Mouse (Mus musculus) left cerebral cortex, postnatal 14 days (tissue): ENCODE data around the gene Med13l. TPM values are rescaled to one million over a fixed set of nuclear protein-coding genes. Genes with fewer than 3 reads are reported as not detected.

Experiments used
- DNase-seq, 2 experiments: peaks; one replicate each; pipeline ENCODE4 v3.0.0; 2021 to 2022; ENCODE audit warnings: low spot score in 2 of 2, mixed read lengths in 1 of 2
- intact Hi-C: fragments of 180-260 bp; cut with DNase I; formaldehyde crosslinking; loops from one replicate; pipeline ENCODE4 v1.15.1; 2025
- total RNA-seq, 2 experiments: library from RNA; stranded (reverse); gene quantifications; 2 replicates each; pipeline ENCODE4 v1.2.3; 2021

Gene Med13l
- total RNA-seq, 2 experiments from 2014 or later, result 78.0 to 88.1 TPM

DNA sequence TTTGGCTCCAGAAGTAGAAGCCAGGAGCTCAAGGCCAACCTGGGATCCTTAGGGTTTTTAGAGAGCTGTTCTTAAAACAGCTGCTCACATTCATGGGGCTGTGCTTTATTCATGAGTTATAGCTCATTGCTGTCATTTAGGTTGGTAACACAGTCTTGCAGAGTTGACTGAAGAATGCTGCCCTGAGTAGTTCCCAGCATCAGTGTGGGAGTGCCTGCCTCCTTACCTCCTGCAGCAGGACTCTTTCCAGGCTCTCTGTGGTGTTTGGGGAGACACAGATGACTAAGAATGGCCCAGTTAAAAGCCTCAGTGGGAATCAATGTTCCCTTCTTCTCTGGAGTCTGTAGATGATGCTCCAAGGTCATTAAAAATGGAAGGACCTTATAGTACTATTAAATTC lies 111.6 kb downstream of the Med13l start:
- no peak for DNase-seq
- intact Hi-C loops, result no loop called here

DNA sequence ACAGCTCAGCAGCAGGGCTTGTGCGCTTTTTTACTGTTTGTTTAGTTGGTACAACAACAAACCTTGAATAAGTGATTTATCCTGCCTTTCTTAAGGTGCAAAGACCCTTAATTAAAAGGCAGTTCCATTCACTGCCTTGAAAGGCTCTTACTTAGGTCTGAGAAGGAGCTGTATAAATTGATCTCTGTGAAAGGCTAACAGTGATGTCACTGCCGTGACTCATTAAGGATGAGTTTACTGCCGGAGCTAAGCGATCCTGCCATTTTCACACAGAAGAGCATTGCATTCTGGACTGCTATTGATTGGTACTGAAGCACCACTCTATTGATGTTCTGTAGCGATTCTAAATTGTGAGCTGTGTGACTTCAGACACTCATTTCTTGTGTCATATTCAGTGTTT lies 113.4 kb downstream of the Med13l start:
- intact Hi-C loops, result no loop called here
- DNase-seq, result no peak

DNA sequence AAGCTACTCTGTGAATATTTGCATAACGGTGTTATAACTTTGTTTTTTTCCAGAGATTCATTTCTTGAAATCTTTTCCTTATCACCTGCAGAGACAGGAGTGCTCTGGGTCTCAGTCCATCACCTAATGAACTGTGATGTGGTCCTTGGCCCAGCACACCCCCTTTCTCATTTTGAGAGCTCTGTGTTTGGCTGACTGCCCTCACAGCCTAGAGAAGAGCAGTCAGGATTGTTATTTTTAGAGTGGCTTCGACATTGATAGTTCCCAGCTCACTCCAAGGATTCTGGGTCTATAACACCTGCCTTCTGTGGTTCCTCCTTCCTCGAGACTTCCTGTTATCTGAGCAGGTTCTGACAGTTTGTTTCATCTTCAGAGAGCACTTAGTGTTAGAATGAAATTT lies 113.8 kb downstream of the Med13l start:
- intact Hi-C loops, result no loop called here
- no peak for DNase-seq

DNA sequence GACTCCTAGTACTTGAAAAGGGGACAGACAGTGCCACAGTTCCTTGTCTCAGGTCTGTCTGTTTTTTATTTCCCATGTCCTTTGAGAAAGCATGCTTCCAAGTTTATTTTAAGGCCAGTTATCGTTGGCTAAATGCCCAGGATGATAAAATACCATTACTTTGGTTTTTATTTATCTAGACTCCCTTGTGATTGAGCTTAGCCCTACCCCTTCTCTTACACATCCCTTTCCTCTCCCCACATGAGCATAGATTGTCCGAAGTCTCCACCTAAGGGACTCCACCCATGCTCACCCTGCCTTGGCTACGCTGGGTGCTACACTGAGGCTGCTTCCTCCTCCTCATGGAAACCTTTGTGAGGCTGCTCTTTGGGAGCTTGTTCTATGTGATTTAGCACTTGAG lies 115.2 kb downstream of the Med13l start:
- DNase-seq, result no peak
- intact Hi-C loops, result no loop called here

DNA sequence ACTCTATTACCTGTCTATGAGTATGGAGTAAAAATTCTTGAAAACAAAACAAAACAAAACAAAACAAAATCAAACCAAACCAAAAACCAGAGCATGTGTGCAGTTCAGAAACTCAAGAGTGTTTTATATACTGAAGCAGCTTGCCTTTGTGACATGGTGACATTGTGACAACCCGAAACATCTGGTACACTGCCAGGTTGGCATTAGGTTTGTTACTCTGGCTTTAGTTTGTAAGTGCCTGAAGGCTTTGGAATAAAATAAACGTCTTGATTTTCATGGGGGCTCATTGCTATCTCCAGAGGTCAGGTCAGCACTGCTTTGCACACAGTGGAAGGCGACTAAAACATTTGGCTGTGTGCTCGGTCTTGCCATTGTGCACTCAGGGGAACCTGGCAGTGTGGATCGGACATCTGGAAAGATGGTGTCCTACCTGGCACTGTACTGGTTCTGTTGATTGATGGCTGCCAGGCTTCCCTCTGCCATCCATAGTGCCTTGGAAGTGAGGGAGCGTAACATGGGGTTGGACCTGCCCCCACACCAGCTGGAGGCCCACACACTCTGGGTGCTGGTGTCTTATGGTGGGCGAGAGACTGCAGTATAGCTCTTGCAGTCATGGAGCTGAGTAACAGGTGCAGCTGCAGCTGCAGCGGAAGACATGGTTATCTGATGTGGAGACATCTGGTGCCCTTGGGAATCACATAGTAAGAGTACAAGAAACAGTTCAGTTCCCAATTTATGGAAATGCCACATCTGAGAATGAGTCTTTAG lies 115.9 kb downstream of the Med13l start:
- DNase-seq, result no peak
- intact Hi-C loops, result no loop called here

DNA sequence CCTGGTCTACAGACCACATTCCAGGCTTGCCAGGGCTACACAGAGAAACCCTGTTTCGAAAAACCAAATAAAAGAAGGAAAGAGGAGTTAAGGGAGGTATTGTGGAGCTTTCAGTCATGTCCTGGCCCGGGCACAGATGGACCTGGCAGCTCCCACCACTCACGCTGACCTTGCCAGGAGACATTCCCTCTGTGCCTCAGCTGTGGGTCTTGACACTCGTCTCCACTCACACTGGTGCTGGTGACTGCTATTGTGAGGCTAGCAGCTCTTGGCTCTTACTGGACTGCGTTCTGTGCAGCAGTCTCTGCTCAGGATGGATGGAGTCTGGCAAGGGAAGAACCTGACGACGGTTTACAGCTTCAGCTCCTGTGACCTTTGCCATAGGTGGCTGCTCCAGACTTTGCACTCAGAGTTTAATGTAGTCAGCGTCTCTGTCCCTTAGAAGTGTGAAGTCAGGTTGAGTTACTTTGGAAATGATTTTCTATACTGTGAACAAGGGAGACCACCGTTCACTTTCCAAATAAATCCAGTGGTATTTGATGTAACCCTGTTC lies 118.9 kb downstream of the Med13l start:
- intact Hi-C loops, result no loop called here
- DNase-seq, result no peak

DNA sequence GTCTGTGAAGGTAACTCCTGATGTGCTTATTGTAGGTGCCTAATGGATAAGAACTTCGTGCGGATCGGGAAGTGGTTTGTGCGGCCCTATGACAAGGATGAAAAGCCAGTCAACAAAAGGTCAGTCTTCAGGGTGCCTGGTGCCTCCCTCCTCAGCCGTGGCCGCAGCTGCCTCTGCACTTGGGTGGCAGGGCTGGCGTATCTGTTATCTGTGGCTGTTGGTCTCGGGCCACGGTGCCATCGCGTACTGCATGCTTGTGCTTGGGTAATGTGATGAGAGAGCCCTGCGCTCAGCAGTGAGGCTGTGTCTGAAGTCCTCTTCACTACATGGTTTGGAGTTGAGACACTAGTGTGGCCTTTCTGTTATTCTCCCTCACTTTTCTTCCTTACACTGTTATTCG lies 120.4 kb downstream of the Med13l start:
- intact Hi-C loops, result no loop called here
- DNase-seq, result no peak

DNA sequence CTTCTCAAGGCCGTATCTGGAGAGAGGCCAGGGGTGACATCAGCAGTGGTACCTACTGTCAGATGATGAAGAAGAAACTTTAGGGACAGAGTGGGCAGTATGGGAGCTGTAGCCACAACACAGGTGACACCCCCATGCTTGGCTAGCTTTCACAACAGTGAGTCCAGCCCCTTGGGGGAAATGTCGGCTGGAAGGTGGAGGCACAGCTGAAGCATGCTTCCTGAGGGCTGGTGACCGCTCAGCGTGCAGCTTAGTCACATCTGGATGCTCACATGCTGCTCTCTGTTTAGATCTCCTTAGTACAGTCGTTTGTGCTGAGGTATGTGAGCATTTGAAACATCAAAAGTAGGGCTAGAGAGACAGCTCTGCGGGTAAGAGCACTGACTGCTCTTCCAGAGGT lies 121.5 kb downstream of the Med13l start:
- DNase-seq, result no peak
- intact Hi-C loops, result no loop called here

DNA sequence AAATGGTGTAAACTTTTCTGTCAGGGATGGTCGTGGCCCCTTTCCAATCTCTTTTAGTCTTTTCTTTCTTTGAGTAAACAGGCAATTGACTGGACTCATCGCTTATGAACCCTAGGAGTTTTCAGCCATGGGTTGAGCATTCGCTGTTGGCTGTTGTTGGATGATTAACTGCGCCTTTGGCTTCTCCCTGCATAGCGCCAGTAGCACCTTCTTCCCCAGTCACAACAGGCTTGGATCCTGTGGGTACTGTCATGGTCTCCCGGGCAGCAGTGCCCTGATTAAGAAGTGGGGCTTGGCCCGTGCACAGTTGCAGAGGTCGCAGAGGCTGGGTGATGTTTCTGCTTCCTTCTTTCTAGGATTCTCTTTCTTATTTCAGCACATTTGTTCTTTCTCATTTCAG lies 124.7 kb downstream of the Med13l start:
- DNase-seq, result no peak
- intact Hi-C loops, result no loop called here

DNA sequence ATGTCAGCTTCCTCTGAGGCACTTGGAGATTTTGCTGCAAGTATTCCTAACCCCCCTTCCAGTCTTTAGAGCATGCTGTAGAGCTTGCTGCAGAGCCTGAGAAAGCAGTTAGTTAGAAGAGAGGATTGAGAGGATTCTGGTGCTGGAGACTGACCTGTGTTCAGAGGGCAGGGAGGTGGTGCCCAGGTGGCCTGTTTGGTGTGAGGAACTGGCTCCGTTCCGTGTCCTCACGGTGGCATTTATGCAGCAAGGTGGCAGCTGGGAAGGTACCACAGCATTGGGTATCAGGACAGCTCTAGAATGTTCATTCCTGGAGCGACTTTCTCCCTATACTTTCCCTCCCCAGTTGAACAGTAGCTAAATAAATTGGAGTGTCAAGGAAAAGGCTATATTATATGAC lies 125.5 kb downstream of the Med13l start:
- DNase-seq, result no peak
- intact Hi-C loops, result no loop called here

DNA sequence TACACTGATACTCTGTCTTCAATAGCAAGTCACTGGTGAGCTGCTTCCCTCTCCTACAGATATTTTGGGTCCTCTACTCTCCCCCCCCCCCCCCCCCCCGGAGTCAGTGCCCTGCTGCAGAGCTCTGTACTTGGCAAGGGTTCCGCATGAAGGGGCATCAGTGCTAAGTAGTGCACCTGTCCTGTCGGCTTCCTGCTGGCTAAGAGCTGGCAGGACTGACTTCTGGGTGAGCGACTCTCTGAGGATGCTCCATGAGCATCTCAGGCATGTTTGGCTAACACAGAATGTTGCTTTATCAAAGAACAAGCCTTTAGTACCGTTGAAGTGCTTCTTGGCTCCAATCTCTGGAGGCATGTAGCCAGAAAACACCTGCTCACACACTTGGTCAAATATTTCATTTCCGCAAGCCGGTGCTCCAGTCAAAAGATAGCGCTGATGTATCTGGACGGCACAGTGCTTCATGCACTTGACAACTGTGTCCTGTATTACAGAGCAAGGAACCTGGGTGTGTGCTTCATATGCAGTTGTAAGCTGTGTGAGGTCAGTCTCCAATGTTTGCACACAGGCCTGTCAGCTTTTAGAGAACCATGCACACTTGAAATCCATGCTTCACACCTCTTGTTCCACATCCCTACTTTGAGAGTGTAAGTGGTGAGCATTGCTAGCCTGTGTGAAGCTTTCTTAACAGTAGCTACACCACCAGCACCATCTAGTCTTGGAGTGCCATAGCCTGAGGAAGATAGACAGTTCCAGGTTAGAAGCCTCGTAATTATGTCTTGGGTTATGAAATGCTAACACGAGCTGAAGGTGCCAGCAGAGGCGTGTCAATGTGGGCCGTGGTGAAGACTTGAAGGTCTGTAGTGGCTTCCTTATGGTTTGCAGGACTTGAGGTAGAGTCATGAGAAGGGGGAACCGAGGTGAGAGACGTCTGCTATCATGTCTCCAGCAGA lies 128.7 kb downstream of the Med13l start:
- no peak for DNase-seq
- intact Hi-C loops, result no loop called here

DNA sequence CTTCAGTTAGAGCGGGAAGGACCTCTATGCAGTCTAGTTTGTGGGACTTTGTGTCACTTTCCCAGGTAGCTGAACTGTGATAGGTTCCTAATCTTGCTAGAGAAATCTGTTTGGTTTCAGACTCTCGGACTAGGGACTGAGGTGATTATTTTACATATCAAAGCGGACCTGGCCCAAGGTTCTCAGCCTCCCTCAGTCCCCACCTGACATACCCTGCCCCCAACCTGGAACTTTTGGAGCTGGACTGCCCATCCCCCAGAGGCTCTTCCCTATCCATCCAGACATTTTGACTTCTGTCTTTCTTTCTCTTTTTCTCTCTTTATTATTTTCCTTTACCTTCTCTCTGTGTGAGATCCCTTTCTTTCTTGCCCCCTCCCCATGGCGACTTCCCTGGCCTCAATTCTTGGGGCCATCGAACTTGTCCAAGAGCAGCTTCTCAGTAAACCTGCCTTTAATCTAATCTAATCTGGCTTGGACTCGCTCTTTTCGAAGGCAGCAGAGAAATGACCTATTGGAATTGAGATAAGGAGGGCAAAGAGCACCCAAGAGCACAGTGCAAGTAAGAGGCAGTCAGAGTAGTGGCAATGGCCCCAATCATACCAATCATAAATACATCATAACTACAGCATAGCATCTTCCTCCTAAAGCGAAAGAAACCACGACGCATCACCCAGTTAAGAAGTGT lies 130.7 kb downstream of the Med13l start:
- DNase-seq, result no peak
- intact Hi-C loops, result no loop called here

DNA sequence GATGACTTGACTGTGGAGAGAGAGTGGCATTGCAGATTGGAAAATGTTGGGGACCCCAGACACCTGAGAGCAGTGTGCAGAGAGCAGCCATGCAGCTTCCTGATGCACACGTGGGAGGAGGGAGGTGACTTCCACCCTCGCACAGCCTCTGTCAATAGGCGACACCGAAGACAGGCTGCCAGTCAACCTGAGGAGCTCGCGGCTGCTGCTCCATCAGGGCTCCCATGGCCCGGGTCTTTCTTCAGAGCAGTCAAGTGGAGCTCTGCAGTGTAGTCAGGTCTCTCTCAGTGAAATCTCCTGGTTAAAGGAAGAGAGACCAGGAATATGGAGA lies 131.2 kb downstream of the Med13l start:
- intact Hi-C loops, result no loop called here
- no peak for DNase-seq

DNA sequence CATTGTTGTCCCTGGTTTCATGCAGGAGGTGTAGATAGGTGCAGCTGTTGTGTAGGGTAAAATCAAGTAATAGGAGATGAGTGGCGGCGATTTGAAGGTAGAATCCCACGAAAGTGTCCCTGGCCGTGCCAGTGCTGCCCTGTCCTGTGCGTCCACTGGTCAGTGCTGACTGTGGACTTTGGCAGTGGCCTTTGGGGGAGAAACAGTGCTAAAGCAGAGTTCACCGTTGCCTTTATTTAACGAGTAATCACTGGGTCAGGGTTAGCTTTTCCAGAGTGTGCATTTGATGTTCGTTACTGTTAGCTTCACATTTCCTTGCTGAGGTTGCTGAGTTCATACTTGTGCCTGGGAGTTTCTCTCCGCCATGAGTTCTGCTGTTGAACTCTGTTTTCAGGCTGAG lies 133.5 kb downstream of the Med13l start:
- intact Hi-C loops, result no loop called here
- DNase-seq, result no peak

DNA sequence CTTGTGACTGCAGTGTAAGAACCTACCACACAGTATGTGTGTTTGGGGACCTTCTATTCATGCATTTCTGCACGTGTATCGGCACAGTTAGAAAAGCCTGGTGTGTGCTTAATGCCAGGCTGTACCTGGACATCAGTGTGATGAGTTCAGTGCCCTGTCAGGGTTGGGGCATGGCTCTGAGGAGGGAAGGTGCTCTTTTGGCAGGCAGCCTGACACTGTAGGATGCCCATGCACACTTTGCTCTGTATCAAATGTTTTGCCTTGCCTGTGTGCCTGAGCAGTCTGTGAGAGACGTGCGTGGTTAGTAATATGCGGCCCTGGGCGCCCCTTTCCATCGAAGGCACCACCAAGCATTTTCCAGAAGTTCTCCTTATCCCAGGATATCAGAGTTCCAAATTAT lies 136.6 kb downstream of the Med13l start:
- intact Hi-C loops, result no loop called here

DNA sequence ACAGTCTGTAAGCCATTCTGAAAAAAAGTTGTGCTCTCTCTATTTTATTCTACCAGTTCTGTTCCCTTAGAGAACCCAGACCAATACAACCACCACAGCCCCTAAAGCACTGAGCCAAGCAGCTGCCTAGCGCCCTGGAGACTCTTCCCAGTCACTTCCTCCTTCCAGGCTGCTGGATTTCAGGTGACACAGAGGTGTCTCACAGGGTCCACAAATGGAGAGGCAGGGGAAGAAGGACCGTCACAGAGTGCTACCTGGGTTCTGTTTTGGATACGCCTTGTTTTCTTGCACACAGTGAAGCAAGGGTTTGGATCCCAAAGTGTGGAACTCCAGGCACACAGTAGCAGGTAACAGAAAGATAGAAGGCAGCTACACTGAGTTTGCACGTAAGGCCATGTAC lies 140.5 kb downstream of the Med13l start:
- intact Hi-C loops, result no loop called here
- no peak for DNase-seq

More for the DNA sequence above, 136.6 kb downstream of the Med13l start:
- DNase-seq, result no peak

DNA sequence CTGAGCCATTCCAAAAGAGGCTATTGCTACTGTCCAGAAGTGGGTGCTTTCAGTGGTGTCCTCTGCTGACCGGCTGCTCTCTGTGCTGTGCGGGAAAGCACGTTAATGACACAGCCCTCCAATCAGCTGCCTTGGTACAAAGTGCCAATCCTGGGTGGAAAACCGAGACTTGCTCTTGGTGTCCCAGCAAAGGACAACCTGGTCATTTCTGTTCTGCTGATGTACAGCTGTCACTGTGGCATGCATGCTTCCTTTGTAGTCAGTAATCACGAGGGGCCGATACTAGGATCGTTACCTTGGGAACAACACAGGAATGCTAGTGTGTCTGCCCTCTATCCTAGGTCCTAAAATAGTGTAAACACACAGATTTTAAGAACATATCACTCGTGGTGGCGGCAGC lies 142.2 kb downstream of the Med13l start:
- intact Hi-C loops, result no loop called here

DNA sequence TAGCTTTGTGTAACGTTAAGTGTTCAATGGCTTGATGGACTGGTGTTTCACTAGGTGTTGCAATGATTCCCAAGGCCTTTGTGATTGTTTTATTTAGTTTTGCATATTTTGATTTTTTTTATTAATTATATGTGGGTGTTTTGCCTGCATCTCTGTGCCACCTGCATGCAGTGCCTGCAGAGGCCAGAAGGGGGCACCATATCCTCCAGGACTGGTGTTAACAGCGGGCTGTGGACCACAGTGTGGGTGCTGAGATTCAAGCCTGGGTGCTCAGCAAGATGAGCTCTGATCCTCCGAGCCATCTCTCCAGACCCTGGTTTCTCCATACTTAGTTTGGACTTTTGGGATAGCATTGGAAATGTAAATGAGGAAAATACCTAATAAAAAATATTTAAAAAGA lies 143.7 kb downstream of the Med13l start:
- DNase-seq, result no peak
- intact Hi-C loops, result no loop called here

More for the DNA sequence above, 142.2 kb downstream of the Med13l start:
- no peak for DNase-seq

DNA sequence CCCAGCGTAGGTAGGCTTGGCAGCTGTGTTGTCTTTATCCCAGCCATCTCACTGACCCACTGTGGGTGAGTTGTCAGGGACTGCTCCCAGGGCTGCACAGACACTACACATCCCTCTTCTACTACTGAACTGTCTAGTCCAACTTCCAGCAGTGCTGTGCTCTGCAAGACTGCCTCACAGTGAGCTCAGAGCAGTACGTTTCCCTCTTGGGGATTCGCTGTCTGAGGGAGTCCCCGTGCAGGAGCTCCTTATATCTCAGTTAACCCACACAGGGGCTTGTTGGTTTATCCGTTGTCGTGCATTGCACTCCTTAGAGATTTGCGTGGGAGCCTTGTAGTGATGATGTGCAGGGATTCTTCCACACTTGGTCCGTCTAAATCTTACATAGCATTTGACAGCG lies 144.5 kb downstream of the Med13l start:
- no peak for DNase-seq
- intact Hi-C loops, result no loop called here

DNA sequence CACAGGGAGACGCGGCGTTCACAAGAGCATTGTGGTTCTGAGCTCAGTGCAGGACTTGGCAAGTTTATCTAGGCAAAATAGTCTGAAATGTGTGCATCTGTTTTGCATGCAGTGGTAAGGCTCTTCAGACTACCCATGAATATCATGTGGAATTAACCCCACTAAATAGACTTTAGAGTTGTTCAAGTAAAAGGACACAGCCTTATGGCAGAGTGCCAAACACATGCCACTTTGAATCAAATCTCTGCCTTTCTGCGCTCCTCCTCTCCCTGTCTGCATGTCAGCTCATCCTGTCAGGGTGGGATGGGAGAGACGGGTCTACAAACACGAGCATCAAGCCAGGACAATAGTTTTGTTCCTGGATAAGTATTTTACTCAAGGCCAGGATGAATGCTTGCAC lies 145.5 kb downstream of the Med13l start:
- DNase-seq, result no peak
- intact Hi-C loops, result no loop called here
